Mouse (Mus musculus) kidney, embryonic 14.5 days (tissue): ENCODE data around the gene Ifih1. TPM values are rescaled to one million over a fixed set of nuclear protein-coding genes. Genes with fewer than 3 reads are reported as not detected.
A peak's percentile ranks its signal among the peaks of the same experiment; 100 is the strongest.

Experiments
- ATAC-seq: fragments of 200-750 bp; cut with Nextera tagmentation; 2 replicates; pipeline ENCODE4 v1.8.0; 2017; ENCODE audit warnings: moderate number of reproducible peaks, mild to moderate bottlenecking, moderate TSS enrichment, moderate library complexity; ENCODE audit not compliant: low FRiP score, low TSS enrichment
- H3K27ac ChIP-seq: fragments of 300-500 bp; sonication (generic); 2 replicates; pipeline ENCODE4 v1.5.1; 2014; ENCODE audit warnings: low read depth, mild to moderate bottlenecking, low read length, moderate library complexity, mixed read lengths
- H3K27me3 ChIP-seq: fragments of 300-500 bp; sonication (generic); 2 replicates; pipeline ENCODE4 v1.6.1; 2014; ENCODE audit warnings: mild to moderate bottlenecking, low read length; ENCODE audit not compliant: control insufficient read depth, insufficient read depth
- H3K36me3 ChIP-seq: fragments of 300-500 bp; sonication (generic); 2 replicates; pipeline ENCODE4 v1.6.1; 2014; ENCODE audit warnings: low read length, mixed read lengths; ENCODE audit not compliant: control insufficient read depth, insufficient read depth
- H3K4me1 ChIP-seq: fragments of 300-500 bp; sonication (generic); 2 replicates; pipeline ENCODE4 v1.6.1; 2014; ENCODE audit warnings: low read length, mixed read lengths; ENCODE audit not compliant: control insufficient read depth, insufficient read depth
- H3K4me2 ChIP-seq: fragments of 300-500 bp; sonication (generic); replicated peaks from 2 replicates; pipeline ENCODE4 v1.6.1; 2014; ENCODE audit warnings: low read depth, mild to moderate bottlenecking, low read length
- H3K4me3 ChIP-seq: fragments of 300-500 bp; sonication (generic); 2 replicates; pipeline ENCODE4 v1.5.1; 2014; ENCODE audit warnings: mild to moderate bottlenecking, low read length
- H3K9ac ChIP-seq: fragments of 300-500 bp; sonication (generic); 2 replicates; pipeline ENCODE4 v1.6.1; 2014; ENCODE audit warnings: low read depth, mild to moderate bottlenecking, low read length, moderate library complexity
- H3K9me3 ChIP-seq: fragments of 300-500 bp; sonication (generic); 2 replicates; pipeline ENCODE4 v1.6.1; 2016; ENCODE audit warnings: low read length; ENCODE audit not compliant: control insufficient read depth
- WGBS: fragments of 180-500 bp; shearing (Covaris S2); extraction: QIAGEN DNeasy Blood & Tissue Kit; methylation state at CpG from one replicate; pipeline ENCODE4 v1.1.7; 2014; 5-methylcytosine and 5-hydroxymethylcytosine counted together
- polyA plus RNA-seq: library from polyadenylated mRNA; unstranded; fragments of >200 nt; fragmentation: Nextera tagmentation; extraction: Ambion mirVana; gene quantifications from 2 replicates; pipeline ENCODE4 v1.2.1, GENCODE M21; 2014

Ifih1 gene
- polyA plus RNA-seq, 1 experiment from 2014 or later, result 3.1 TPM

GRCm38 (mm10) chr2:62664839-62665238 is 18.8 kb upstream of the Ifih1 start:
- H3K9me3 ChIP-seq, result no peaks in the 10 kb centered on the region
- no peak for ATAC-seq
- no peak overlapping the region for H3K9ac ChIP-seq
- H3K4me3 ChIP-seq, result peak overlapping the region; percentile 64
- H3K4me2 ChIP-seq, result peak overlapping the region; percentile 70
- H3K36me3 ChIP-seq, result no peaks in the 10 kb centered on the region
- no peaks in the 10 kb centered on the region for H3K4me1 ChIP-seq
- no peaks in the 10 kb centered on the region; the same call in 1 of the 2 replicates for H3K27me3 ChIP-seq
- no peak overlapping the region for H3K27ac ChIP-seq
- 56% methylated on average over 7 of the region's 7 CpGs for WGBS

- H3K4me2 ChIP-seq, result peak within 1 kb of the TSS; percentile 70
- no peaks in the 10 kb centered on the region for H3K9me3 ChIP-seq
- no peaks in the 10 kb centered on the region for H3K4me1 ChIP-seq
- ATAC-seq, result peak; percentile 100
- H3K9ac ChIP-seq, result peak within 1 kb of the TSS; percentile 56
- H3K27me3 ChIP-seq, result no peaks in the 10 kb centered on the region; the same call in 1 of the 2 replicates
- no peak within 1 kb of the TSS for H3K27ac ChIP-seq
- H3K4me3 ChIP-seq, result peak within 1 kb of the TSS; percentile 64
- no peaks in the 10 kb centered on the region for H3K36me3 ChIP-seq
- WGBS, result under 1% methylated on average over 42 of the region's 43 CpGs
Measured at GRCm38 (mm10) chr2:62664135-62664670, 18.1 kb upstream of the Ifih1 start, which contains the start of gene Gca. Gene Gca, plus strand, starts transcription at chr2:62664285.

DNA sequence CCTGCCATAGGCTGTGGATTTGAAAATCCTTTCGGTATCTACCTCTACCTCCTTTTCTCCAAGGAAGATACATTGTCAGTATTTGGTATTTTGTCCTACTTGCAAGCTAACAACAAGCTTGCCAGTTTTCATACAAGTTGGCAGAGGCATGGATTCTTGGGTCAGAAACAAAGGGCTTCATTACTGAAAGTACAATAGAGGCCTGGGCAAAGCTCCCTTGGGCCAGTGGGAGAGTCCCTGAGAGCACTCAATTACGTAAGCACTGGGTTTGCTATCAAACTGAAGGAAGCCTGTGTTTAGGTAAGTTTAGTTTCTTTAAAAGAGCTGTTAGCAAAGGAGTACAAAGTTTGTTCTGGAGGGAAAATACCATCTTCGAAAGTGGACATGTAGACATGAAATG is 16.5 kb upstream of the Ifih1 start:
- Histone ChIP-seq H3K36me3 (no peaks in the 10 kb centered on the region), H3K9me3 (no peaks in the 10 kb centered on the region), H3K4me2 (no peak overlapping the region), H3K4me3 (no peak overlapping the region), H3K27me3 (no peaks in the 10 kb centered on the region; the same call in 1 of the 2 replicates), H3K4me1 (no peaks in the 10 kb centered on the region), H3K27ac (no peak overlapping the region), H3K9ac (no peak overlapping the region)
- 93% methylated on average over 3 of the region's 3 CpGs for WGBS
- no peak for ATAC-seq

DNA sequence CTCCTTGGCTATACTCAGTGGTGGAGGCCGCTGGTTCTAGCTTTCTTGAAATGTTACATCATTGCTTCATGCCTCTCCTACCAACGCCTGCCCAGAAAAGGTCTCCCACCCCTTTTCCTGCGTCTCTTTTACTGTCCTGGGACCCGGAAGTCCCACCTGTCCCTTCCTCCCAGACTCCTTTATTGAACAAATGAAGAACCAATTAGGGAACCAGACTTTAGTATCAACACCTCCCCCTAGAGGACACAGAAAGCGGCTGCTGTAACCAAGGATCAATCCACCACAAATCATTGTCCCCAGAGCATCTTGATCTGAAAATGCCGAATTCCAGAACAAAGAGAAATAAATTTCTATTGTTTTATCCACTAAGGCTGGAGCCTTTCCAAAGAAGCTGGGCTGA is 14.5 kb upstream of the Ifih1 start:
- Histone ChIP-seq H3K27me3 (no peaks in the 10 kb centered on the region; the same call in 1 of the 2 replicates), H3K27ac (no peak overlapping the region), H3K9ac (no peak overlapping the region), H3K36me3 (no peaks in the 10 kb centered on the region), H3K4me2 (no peak overlapping the region), H3K4me1 (no peaks in the 10 kb centered on the region), H3K4me3 (no peak overlapping the region), H3K9me3 (no peaks in the 10 kb centered on the region)
- WGBS, result 47% methylated on average over 6 of the region's 6 CpGs
- ATAC-seq, result no peak

DNA sequence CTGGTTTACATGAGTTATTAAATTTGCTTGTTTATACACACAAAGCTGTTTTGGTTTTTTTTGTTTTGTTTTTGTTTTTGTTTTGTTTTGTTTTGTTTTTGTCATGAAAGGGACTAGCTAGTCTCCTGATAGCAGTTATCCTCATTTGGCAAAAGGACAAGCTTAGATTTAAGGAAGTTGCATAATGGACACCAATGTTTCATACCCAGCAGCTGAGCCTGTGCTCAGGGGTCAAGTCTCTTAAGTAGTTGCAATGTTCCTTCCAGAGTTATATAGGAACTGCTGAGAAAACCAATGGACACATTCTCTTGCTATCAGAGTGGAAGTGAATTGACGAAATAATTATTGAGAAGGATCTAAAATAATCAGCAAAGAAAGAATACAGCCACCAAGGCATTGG is 10.0 kb upstream of the Ifih1 start:
- Histone ChIP-seq H3K27ac (no peak overlapping the region), H3K4me3 (no peak overlapping the region), H3K4me1 (no peaks in the 10 kb centered on the region), H3K4me2 (no peak overlapping the region), H3K36me3 (no peaks in the 10 kb centered on the region), H3K27me3 (no peaks in the 10 kb centered on the region), H3K9ac (no peak overlapping the region), H3K9me3 (no peaks in the 10 kb centered on the region)
- 80% methylated on average over 1 of the region's 1 CpGs for WGBS
- ATAC-seq, result no peak

DNA sequence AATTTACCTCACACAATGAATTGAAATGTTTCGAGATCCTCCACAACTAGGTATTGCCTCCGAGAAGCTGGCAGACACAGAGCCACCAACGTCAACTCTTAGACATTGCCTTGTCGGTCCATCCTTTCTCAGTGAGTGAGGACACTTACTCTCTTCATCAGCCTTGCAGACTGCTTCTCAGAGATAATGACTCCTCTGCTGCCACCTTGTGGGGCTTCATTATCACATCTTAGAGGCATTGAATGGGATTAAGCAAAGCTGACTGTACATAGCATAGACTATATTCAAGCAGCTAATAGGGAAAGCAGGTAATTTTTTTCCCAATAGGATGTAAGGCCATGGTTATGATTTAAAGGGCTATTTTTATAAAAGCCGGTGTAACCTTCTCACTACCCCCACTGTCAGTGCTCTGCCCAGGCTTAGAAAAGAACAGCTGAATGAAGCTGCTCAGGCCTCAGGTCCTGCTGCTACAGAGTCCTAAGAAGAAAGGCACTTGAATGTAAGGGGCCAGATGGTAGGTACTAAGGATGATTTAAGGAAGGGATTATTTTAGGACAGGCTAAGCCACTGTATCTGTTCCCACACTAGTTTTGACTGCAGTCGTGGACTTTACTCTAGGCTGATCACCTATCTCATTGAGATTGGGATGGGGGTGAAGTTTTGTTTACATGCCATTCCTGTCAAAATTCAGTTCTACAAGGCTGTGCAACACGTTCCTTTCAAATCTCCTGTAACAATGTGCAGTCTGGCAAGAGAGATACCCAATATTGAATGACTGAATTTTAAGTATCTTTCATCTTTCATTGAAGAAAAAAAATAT is 8.7 kb upstream of the Ifih1 start:
- WGBS, result 53% methylated on average over 7 of the region's 7 CpGs
- no peak overlapping the region for H3K9ac ChIP-seq
- H3K9me3 ChIP-seq, result no peaks in the 10 kb centered on the region
- ATAC-seq, result peak; percentile 72; the same call in 1 of the 2 replicates
- no peaks in the 10 kb centered on the region for H3K36me3 ChIP-seq
- H3K4me1 ChIP-seq, result no peaks in the 10 kb centered on the region
- H3K4me3 ChIP-seq, result no peak overlapping the region
- H3K27ac ChIP-seq, result no peak overlapping the region
- no peaks in the 10 kb centered on the region for H3K27me3 ChIP-seq
- H3K4me2 ChIP-seq, result no peak overlapping the region

DNA sequence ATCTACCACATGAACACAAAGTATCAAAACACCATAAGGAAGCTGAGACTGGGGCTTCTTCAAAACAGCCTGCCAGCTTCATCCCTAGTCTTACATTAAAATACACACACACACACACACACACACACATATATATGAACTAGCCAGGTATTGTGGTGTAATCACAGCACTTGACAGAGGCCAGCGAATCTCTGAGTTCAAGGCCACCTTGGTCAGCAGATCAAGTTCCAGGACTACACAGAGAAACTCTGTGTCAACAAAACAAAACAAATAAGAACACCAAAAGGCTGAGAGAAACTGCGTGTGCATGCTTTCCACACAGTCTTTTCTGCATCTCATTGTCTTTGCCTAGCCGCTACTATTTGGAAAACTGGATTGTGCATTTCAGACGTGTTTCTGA is 6.4 kb upstream of the Ifih1 start:
- no peaks in the 10 kb centered on the region for H3K36me3 ChIP-seq
- H3K9me3 ChIP-seq, result no peaks in the 10 kb centered on the region
- no peak overlapping the region for H3K9ac ChIP-seq
- no peak overlapping the region for H3K4me3 ChIP-seq
- no peaks in the 10 kb centered on the region for H3K4me1 ChIP-seq
- H3K27ac ChIP-seq, result no peak overlapping the region
- H3K27me3 ChIP-seq, result no peaks in the 10 kb centered on the region
- 77% methylated on average over 4 of the region's 4 CpGs for WGBS
- H3K4me2 ChIP-seq, result no peak overlapping the region
- ATAC-seq, result no peak

GRCm38 (mm10) chr2:62651890-62652289 is 5.8 kb upstream of the Ifih1 start:
- H3K4me3 ChIP-seq, result no peak overlapping the region
- ATAC-seq, result no peak
- H3K27ac ChIP-seq, result no peak overlapping the region
- H3K27me3 ChIP-seq, result no peaks in the 10 kb centered on the region
- no peaks in the 10 kb centered on the region for H3K4me1 ChIP-seq
- 66% methylated on average over 4 of the region's 4 CpGs for WGBS
- H3K4me2 ChIP-seq, result no peak overlapping the region
- no peaks in the 10 kb centered on the region for H3K36me3 ChIP-seq
- no peak overlapping the region for H3K9ac ChIP-seq
- no peaks in the 10 kb centered on the region for H3K9me3 ChIP-seq

DNA sequence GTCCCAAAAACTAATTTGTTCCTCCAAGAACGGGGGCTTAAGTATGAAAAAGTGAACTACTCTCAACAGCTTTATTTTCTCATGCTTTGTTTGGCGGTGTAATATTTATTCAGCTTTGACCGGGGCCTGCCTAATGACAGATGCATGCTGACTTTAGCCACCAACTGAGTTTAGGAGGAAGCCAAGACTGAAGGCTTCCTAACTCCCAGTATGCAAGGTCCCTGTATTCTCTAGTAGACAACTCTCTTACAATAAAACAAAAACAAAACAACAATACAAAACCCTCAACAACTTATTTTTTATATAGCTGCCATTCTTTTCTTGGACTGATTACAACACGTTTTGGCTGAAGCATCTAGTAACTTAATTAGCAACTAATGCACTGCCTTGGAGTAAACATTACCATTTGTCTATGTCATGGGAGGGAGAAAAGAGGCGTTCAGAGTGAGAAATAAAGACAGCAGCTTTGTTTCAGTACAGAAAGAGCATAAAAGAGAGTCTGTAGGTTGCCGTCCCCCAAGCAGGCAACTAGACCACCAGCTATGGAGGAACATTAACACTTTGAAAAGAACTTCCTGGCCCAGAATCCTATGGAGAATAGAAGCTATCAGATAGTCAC is 725 bp upstream of the Ifih1 start:
- Histone ChIP-seq H3K4me2 (peak overlapping the region; percentile 75), H3K27ac (no peak overlapping the region), H3K9ac (no peak overlapping the region), H3K27me3 (no peaks in the 10 kb centered on the region), H3K36me3 (no peaks in the 10 kb centered on the region), H3K9me3 (no peaks in the 10 kb centered on the region), H3K4me1 (peaks cover 3% of the 10 kb centered on the region; the same call in 1 of the 2 replicates), H3K4me3 (peak overlapping the region; percentile 57)
- peak; percentile 64 for ATAC-seq
- WGBS, result 19% methylated on average over 6 of the region's 6 CpGs
